In the genomic region with DNA sequence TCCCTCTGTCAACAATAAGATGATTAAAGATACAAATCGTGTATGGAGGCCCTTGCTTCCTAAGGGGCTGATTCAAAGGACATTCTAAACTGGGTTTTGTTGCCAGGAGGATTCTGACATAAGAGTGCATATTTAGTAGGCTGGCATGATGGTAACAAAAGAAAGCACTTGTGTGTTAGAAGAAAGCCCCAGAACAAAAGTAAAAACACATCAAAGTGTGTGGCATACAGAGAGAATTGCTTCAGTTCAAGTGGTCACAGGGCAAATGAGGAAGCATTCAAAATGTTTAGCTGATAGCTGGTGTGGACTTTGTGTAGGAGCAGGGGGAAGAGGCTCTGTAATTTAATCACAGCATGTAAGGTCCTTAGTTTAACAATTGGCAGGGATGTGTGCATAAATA, we compare ENCODE assay signal across 25 mouse cellular contexts.
DNase-seq lines count a peak whose midpoint lies in the region; ATAC-seq lines count a peak whose summit lies in the region.
"Had no signal": no experiment of that assay in that cellular context is flagged by ENCODE, and none has a peak within 500 bp of the region (broad histone marks: within the 10 kb centered on the region; RNA-seq: fewer than 3 reads in every experiment).

No protein-coding gene starts in this region.

- WGBS in forebrain, embryonic 13.5 days: 4% methylated on average over 1 of the region's 1 CpGs
- 7% methylated on average over 1 of the region's 1 CpGs for WGBS in hindbrain, embryonic 16.5 days
- 4% methylated on average over 1 of the region's 1 CpGs for WGBS in midbrain, embryonic 14.5 days

- no peaks in the 10 kb centered on the region for H3K36me3 ChIP-seq in forebrain, embryonic 13.5 days (ENCODE audit: poor library complexity, severe bottlenecking)
- no peaks in the 10 kb centered on the region for H3K36me3 ChIP-seq in hindbrain, embryonic 16.5 days (ENCODE audit: control insufficient read depth, insufficient read depth, low read length)
- H3K36me3 ChIP-seq in midbrain, embryonic 14.5 days (ENCODE audit: control insufficient read depth, insufficient read depth, low read length): no peaks in the 10 kb centered on the region
- H3K36me3 ChIP-seq: embryonic facial prominence, embryonic 13.5 days; intestine, embryonic 15.5 days; limb, embryonic 10.5 days; neural tube, embryonic 13.5 days had no signal

- peaks cover 4% of the 10 kb centered on the region for H3K4me1 ChIP-seq in forebrain, embryonic 13.5 days
- peaks cover 3% of the 10 kb centered on the region for H3K4me1 ChIP-seq in hindbrain, embryonic 16.5 days (ENCODE audit: control insufficient read depth, insufficient read depth, low read depth, low read length)
- H3K4me1 ChIP-seq in midbrain, embryonic 14.5 days (ENCODE audit: control insufficient read depth, insufficient read depth, low read length): peaks cover 12% of the 10 kb centered on the region
- H3K4me1 ChIP-seq: embryonic facial prominence, embryonic 13.5 days; intestine, embryonic 15.5 days; limb, embryonic 10.5 days had no signal

- H3K4me3 ChIP-seq in forebrain, embryonic 13.5 days: no peak overlapping the region
- no peak overlapping the region for H3K4me3 ChIP-seq in hindbrain, embryonic 16.5 days (ENCODE audit: low read length)
- no peak overlapping the region for H3K4me3 ChIP-seq in midbrain, embryonic 14.5 days (replicated peaks; ENCODE audit: low read depth, low read length)
- H3K4me3 ChIP-seq: embryonic facial prominence, embryonic 13.5 days; erythroblast, embryonic 14.5 days; gastrocnemius, adult 2 months; intestine, embryonic 15.5 days; limb, embryonic 10.5 days; myocyte; neural tube, embryonic 13.5 days had no signal

- no peak overlapping the region for H3K27ac ChIP-seq in forebrain, embryonic 13.5 days
- no peak overlapping the region for H3K27ac ChIP-seq in hindbrain, embryonic 16.5 days (ENCODE audit: low read depth, low read length)
- H3K27ac ChIP-seq in midbrain, embryonic 14.5 days (replicated peaks; ENCODE audit: low read depth, low read length): no peak overlapping the region
- H3K27ac ChIP-seq: embryonic facial prominence, embryonic 13.5 days; gastrocnemius, adult 2 months; intestine, embryonic 15.5 days; limb, embryonic 10.5 days; neural tube, embryonic 13.5 days had no signal

- no peak overlapping the region for H3K9ac ChIP-seq in forebrain, embryonic 13.5 days
- H3K9ac ChIP-seq in hindbrain, embryonic 16.5 days (ENCODE audit: low read depth, low read length): no peak overlapping the region
- H3K9ac ChIP-seq in midbrain, embryonic 14.5 days (replicated peaks; ENCODE audit: low read length): no peak overlapping the region
- H3K9ac ChIP-seq: embryonic facial prominence, embryonic 13.5 days; intestine, embryonic 15.5 days; neural tube, embryonic 13.5 days had no signal

- no peak overlapping the region for H3K4me2 ChIP-seq in forebrain, embryonic 13.5 days
- H3K4me2 ChIP-seq in hindbrain, embryonic 16.5 days (ENCODE audit: low read length): no peak overlapping the region
- no peak overlapping the region for H3K4me2 ChIP-seq in midbrain, embryonic 14.5 days (ENCODE audit: low read length)
- H3K4me2 ChIP-seq: embryonic facial prominence, embryonic 13.5 days; heart, embryonic 11.5 days; intestine, embryonic 15.5 days; neural tube, embryonic 13.5 days had no signal

- DNase-seq in embryo, embryonic 11 days: peak; percentile 9
- DNase-seq in embryo, embryonic 10 days (ENCODE audit: low spot score): no peak
- peak; percentile 21 for DNase-seq in midbrain, embryonic 14.5 days
- DNase-seq in spleen, adult 18-20 months: no peak
- no peak for DNase-seq in spleen, postnatal 4 days (ENCODE audit: low spot score in 2 of 2)
- DNase-seq in B cell, adult 2 months: no peak
- DNase-seq: cerebellum, adult 8-10 months; kidney, adult 8-10 months; kidney, postnatal 10 days; liver; lung, postnatal 4 days; thymus, adult 18-20 months; thymus, postnatal 36 days had no signal

- ATAC-seq in forebrain, embryonic 13.5 days: peak; percentile 61
- peak; percentile 20 for ATAC-seq in hindbrain, embryonic 16.5 days
- ATAC-seq in midbrain, embryonic 14.5 days (ENCODE audit: low FRiP score, low TSS enrichment): peak; percentile 24; the same call in 1 of the 2 replicates
- ATAC-seq: CD4-positive, CD25-positive, alpha-beta regulatory T cell, adult 4 months; Patski had no signal

- no peaks in the 10 kb centered on the region for H3K27me3 ChIP-seq in forebrain, embryonic 13.5 days
- H3K27me3 ChIP-seq in hindbrain, embryonic 16.5 days (replicated peaks; ENCODE audit: control insufficient read depth, insufficient read depth, low read length): no peaks in the 10 kb centered on the region
- no peaks in the 10 kb centered on the region for H3K27me3 ChIP-seq in midbrain, embryonic 14.5 days (ENCODE audit: control insufficient read depth, insufficient read depth, low read length)
- H3K27me3 ChIP-seq: embryonic facial prominence, embryonic 13.5 days; intestine, embryonic 15.5 days; neural tube, embryonic 13.5 days; Patski had no signal

- no peaks in the 10 kb centered on the region for H3K9me3 ChIP-seq in forebrain, embryonic 13.5 days (replicated peaks)
- no peaks in the 10 kb centered on the region for H3K9me3 ChIP-seq in hindbrain, embryonic 16.5 days (ENCODE audit: control insufficient read depth, low read length)
- H3K9me3 ChIP-seq in midbrain, embryonic 14.5 days (ENCODE audit: control insufficient read depth, low read length): no peaks in the 10 kb centered on the region
- H3K9me3 ChIP-seq: embryonic facial prominence, embryonic 13.5 days; intestine, embryonic 15.5 days; limb, embryonic 10.5 days; neural tube, embryonic 13.5 days had no signal

Comparison
In these comparisons a context has a peak if more than half of its experiments do, and no peak if none do; other contexts are left out.
1. DNase-seq: peak in embryo, embryonic 11 days (single experiment) and midbrain, embryonic 14.5 days (single experiment); none in embryo, embryonic 10 days (single experiment), spleen, adult 18-20 months (0 of 2), spleen, postnatal 4 days (0 of 2) and B cell, adult 2 months (0 of 2).
2. Peak in every context shown above with its lines, with median percentiles within 50 percentile points of each other: ATAC-seq.